Mouse (Mus musculus) erythroid progenitor cell, adult 5-6 weeks (primary cell): ENCODE data around the gene Ckap4. TPM values are rescaled to one million over a fixed set of nuclear protein-coding genes. Genes with fewer than 3 reads are reported as not detected.

Experiments
- total RNA-seq, 2 experiments: library from RNA; stranded (forward) in 1 of 2; stranded (reverse) in 1 of 2; fragments of 150-400 nt in 1 of 2; fragments of 186-747, 209-891 nt in 1 of 2; gene quantifications; 2 replicates each; pipeline versions ENCODE4 v1.2.3 to v1.2.4; 2015 to 2017; ENCODE audit warnings: low replicate concordance in 2 of 2

The Ckap4 gene
- total RNA-seq, 2 experiments from 2014 or later: 14.5 to 20.5 TPM

Other genes starting within 250 kb of the Ckap4 start
- gene Nuak1, start 93.5 kb downstream of the Ckap4 start, total RNA-seq (2015; ENCODE audit: low replicate concordance): 2.1 and 4.0 TPM in 2 replicates
- gene Nuak1, start 93.5 kb downstream of the Ckap4 start, total RNA-seq (2017; ENCODE audit: low replicate concordance): 0.64 and 1.4 TPM in 2 replicates
- gene Tcp11l2, start 42.6 kb upstream of the Ckap4 start, total RNA-seq (2015; ENCODE audit: low replicate concordance): 31.4 and 42.8 TPM in 2 replicates
- 11.3 and 25.4 TPM in 2 replicates for gene Tcp11l2, start 42.6 kb upstream of the Ckap4 start, total RNA-seq (2017; ENCODE audit: low replicate concordance)
- 19.3 and 33.9 TPM in 2 replicates for gene Polr3b, start 88.2 kb upstream of the Ckap4 start, total RNA-seq (2015; ENCODE audit: low replicate concordance)
- 28.9 and 75.6 TPM in 2 replicates for gene Polr3b, start 88.2 kb upstream of the Ckap4 start, total RNA-seq (2017; ENCODE audit: low replicate concordance)
- not detected in 2 replicates for gene Rfx4, start 222.0 kb upstream of the Ckap4 start, total RNA-seq (2015; ENCODE audit: low replicate concordance)
- not detected in 2 replicates for gene Rfx4, start 222.0 kb upstream of the Ckap4 start, total RNA-seq (2017; ENCODE audit: low replicate concordance)